Mouse (Mus musculus) midbrain, embryonic 16.5 days (tissue): ENCODE measurements at regions not wholly inside any gene's neighbourhood (a gene's known extent, or its start where the extent isn't known, plus 50 kb on each side); places are given as distances from the start of the nearest gene placed in this dataset.

ENCODE experiments used
- ATAC-seq: fragments of 200-750 bp; cut with Nextera tagmentation; 2 replicates; pipeline ENCODE4 v1.8.0; 2017; ENCODE audit warnings: moderate TSS enrichment
- H3K27ac ChIP-seq: fragments of 300-500 bp; sonication (generic); 2 replicates; pipeline ENCODE4 v1.5.1; 2014; ENCODE audit warnings: mild to moderate bottlenecking, low read length, mixed read lengths
- H3K27me3 ChIP-seq: fragments of 300-500 bp; sonication (generic); 2 replicates; pipeline ENCODE4 v1.6.1; 2014; ENCODE audit warnings: low read depth, low read length, mixed read lengths; ENCODE audit not compliant: control insufficient read depth, insufficient read depth
- H3K36me3 ChIP-seq: fragments of 300-500 bp; sonication (generic); 2 replicates; pipeline ENCODE4 v1.6.1; 2014; ENCODE audit warnings: mild to moderate bottlenecking, low read length, moderate library complexity, mixed read lengths; ENCODE audit not compliant: control insufficient read depth, insufficient read depth
- H3K4me1 ChIP-seq: fragments of 300-500 bp; sonication (generic); 2 replicates; pipeline ENCODE4 v1.6.1; 2014; ENCODE audit warnings: mild to moderate bottlenecking, low read length, mixed read lengths; ENCODE audit not compliant: control insufficient read depth, insufficient read depth
- H3K4me2 ChIP-seq: fragments of 300-500 bp; sonication (generic); 2 replicates; pipeline ENCODE4 v1.6.1; 2014; ENCODE audit warnings: mild to moderate bottlenecking, low read length, mixed read lengths
- H3K4me3 ChIP-seq: fragments of 300-500 bp; sonication (generic); 2 replicates; pipeline ENCODE4 v1.5.1; 2014; ENCODE audit warnings: low read depth, mild to moderate bottlenecking, low read length, moderate library complexity, mixed read lengths
- H3K9ac ChIP-seq: fragments of 300-500 bp; sonication (generic); 2 replicates; pipeline ENCODE4 v1.6.1; 2014; ENCODE audit warnings: low read depth, low read length, mixed read lengths
- H3K9me3 ChIP-seq: fragments of 300-500 bp; sonication (generic); replicated peaks from 2 replicates; pipeline ENCODE4 v1.6.1; 2014; ENCODE audit warnings: mild to moderate bottlenecking, low read length, mixed read lengths; ENCODE audit not compliant: control insufficient read depth, poor library complexity, severe bottlenecking
- WGBS: fragments of 180-500 bp; shearing (Covaris S2); extraction: QIAGEN DNeasy Blood & Tissue Kit; methylation state at CpG from one replicate; pipeline ENCODE4 v1.1.7; 2014; 5-methylcytosine and 5-hydroxymethylcytosine counted together

DNA sequence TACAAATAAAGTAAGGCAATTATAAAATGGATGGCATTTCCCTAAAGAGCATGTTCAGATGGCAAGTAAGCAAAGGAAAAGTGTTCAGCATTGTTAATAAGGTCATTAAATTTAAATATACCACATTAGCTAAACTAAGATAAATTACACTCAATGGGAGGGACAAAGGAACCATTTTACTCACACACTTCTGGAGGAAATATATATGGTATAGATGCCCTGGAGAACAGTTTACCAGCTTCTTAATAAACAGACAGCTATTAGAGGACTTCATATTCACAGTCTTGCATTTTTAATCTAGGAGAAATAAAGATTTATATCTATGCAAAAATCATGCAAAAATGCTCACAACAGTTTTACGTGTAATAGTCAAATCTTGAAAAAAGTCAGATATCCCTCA, 183.8 kb downstream of the Dthd1 start:
- no peaks in the 10 kb centered on the region for H3K36me3 ChIP-seq
- ATAC-seq, result no peak
- no peaks in the 10 kb centered on the region for H3K27me3 ChIP-seq
- WGBS, result 95% methylated on average over 1 of the region's 1 CpGs
- no peaks in the 10 kb centered on the region for H3K9me3 ChIP-seq
- no peaks in the 10 kb centered on the region for H3K4me1 ChIP-seq
- no peak overlapping the region for H3K27ac ChIP-seq
- H3K9ac ChIP-seq, result no peak overlapping the region
- no peak overlapping the region for H3K4me3 ChIP-seq
- no peak overlapping the region for H3K4me2 ChIP-seq

DNA sequence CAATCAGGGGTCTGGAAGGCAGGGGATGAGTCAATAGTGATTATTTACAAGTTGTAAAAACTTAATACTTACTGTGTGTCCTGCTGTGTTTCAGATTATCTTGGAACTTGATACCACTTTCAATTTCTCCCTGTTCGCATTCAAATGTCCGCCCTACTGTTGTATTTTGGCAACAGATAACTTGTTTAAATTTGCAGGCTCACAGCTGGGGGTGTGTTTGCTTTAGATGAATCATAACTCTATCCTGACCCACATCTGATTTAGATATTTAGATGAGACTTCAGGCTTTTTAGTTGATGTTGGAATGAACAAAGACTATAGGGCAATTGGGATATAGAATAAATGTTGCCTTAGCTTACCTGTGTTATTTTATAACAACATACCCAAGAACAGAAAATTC, 220.8 kb downstream of the Dthd1 start:
- H3K9me3 ChIP-seq, result no peaks in the 10 kb centered on the region
- no peak overlapping the region for H3K4me2 ChIP-seq
- no peak overlapping the region for H3K27ac ChIP-seq
- no peak overlapping the region for H3K4me3 ChIP-seq
- H3K27me3 ChIP-seq, result no peaks in the 10 kb centered on the region
- H3K9ac ChIP-seq, result no peak overlapping the region
- no peaks in the 10 kb centered on the region for H3K4me1 ChIP-seq
- WGBS, result 85% methylated on average over 2 of the region's 2 CpGs
- no peaks in the 10 kb centered on the region for H3K36me3 ChIP-seq
- no peak for ATAC-seq

DNA sequence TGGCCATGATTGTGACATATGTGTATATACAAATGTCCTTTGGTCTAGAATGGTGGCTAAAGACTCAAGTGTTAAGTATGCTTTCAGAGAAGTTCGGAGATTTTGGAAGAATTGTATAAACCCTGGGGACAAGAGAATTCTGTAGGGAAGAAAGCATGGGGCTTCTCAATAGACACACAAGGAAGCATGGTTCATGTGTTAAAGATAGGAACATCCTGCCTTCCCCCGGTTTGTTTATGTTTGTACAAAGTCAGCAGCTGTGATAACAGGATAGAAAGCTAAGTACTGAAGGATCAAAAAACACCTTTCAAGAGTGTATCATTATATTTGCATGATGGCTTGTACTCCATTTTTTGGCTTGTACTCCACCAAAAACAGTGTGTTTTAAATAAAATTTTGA, 232.1 kb downstream of the Dthd1 start:
- Histone ChIP-seq H3K4me3 (no peak overlapping the region), H3K4me1 (no peaks in the 10 kb centered on the region), H3K27ac (no peak overlapping the region), H3K4me2 (no peak overlapping the region), H3K27me3 (no peaks in the 10 kb centered on the region), H3K36me3 (no peaks in the 10 kb centered on the region), H3K9me3 (no peaks in the 10 kb centered on the region), H3K9ac (no peak overlapping the region)
- no peak for ATAC-seq
- WGBS, result 82% methylated on average over 2 of the region's 2 CpGs

DNA sequence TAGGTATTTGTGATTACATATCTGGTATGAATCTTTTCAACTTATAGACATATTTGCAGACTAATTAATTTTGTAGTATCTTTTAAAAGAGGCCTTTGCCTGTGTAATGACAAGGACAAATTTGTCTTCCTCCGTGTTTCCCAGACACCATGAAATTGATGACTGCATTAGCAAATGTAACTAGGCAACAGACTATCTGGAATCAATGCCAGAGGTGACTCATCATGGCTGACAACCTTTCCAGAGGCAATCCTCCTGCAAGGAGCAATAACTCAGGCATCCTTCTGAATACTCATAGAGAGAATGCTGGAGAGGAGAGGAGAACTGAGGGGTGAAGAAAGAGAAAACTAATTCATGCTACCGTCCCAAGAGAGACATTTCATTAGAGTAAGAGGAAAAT, 249.7 kb downstream of the Dthd1 start:
- 69% methylated on average over 2 of the region's 2 CpGs for WGBS
- Histone ChIP-seq H3K27me3 (no peaks in the 10 kb centered on the region), H3K27ac (no peak overlapping the region), H3K9ac (no peak overlapping the region), H3K4me1 (no peaks in the 10 kb centered on the region), H3K4me3 (no peak overlapping the region), H3K36me3 (no peaks in the 10 kb centered on the region), H3K4me2 (no peak overlapping the region), H3K9me3 (no peaks in the 10 kb centered on the region)
- no peak for ATAC-seq

DNA sequence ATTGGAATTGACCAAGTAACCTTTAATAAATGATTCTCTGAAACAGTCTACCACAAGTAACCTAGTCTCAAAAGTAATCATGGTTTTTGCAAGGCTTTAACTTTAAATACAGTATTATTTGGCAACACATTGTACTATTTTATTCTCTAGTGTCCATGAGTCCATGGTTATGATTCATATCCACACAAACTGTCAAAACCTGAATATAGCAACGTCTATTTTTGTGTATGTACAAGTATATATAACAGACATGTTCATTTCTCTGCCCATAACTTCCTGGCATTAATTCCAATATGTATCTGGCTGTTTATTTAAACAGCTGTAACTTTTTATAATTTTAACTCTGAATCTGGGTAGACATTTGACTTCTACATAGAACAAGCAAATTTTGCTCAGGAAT, 253.2 kb downstream of the Dthd1 start:
- WGBS, result 49% methylated on average over 1 of the region's 1 CpGs
- H3K9ac ChIP-seq, result no peak overlapping the region
- H3K9me3 ChIP-seq, result no peaks in the 10 kb centered on the region
- no peak overlapping the region for H3K4me2 ChIP-seq
- ATAC-seq, result no peak
- H3K4me1 ChIP-seq, result no peaks in the 10 kb centered on the region
- H3K4me3 ChIP-seq, result no peak overlapping the region
- no peaks in the 10 kb centered on the region for H3K36me3 ChIP-seq
- no peaks in the 10 kb centered on the region for H3K27me3 ChIP-seq
- no peak overlapping the region for H3K27ac ChIP-seq

DNA sequence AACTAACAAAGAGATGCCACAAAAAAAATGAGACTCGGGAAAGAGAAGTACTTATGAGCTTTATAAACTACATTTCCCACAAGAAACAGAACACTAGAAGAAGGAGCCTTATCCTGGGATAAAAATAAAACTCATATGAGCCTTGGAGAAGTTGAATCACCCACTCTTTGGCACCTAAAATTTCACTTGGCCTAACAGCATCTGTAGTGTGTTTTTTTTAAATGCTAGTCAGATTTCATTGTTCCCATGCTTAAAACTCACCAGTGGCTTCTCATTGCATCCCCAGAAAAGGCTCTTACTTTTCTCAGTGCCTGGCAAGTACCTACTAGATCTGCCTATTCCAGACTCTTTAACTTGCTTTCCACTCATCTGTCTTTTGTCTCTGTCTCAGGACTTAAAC, 284.5 kb downstream of the Dthd1 start:
- no peak overlapping the region for H3K27ac ChIP-seq
- 89% methylated on average over 1 of the region's 1 CpGs for WGBS
- ATAC-seq, result no peak

DNA sequence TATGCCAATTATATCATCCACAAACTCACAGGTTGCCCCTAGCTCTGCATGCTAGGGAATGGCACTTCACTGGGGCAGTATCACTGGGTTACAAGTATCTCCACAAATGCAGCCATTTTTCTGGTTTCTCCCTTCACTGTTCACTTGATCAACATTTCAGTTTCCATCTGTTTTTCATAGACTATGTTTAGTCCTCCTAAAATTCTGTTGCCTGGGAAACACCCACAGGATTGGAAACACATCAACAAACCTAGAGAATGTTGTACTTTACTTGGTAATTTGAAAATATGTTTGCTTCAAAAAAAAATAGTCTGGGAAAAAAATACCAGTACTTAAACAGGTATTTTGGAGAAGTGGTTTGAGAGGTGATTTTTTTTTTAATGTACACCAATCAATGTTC, 318.9 kb downstream of the Dthd1 start:
- Histone ChIP-seq H3K36me3 (no peaks in the 10 kb centered on the region), H3K4me2 (no peak overlapping the region), H3K9me3 (no peaks in the 10 kb centered on the region), H3K4me3 (no peak overlapping the region), H3K27me3 (no peaks in the 10 kb centered on the region), H3K4me1 (no peaks in the 10 kb centered on the region), H3K27ac (no peak overlapping the region), H3K9ac (no peak overlapping the region)
- ATAC-seq, result no peak

More for the DNA sequence above, 284.5 kb downstream of the Dthd1 start:
- Histone ChIP-seq H3K9me3 (no peaks in the 10 kb centered on the region), H3K9ac (no peak overlapping the region), H3K4me2 (no peak overlapping the region), H3K4me1 (no peaks in the 10 kb centered on the region), H3K36me3 (no peaks in the 10 kb centered on the region), H3K4me3 (no peak overlapping the region), H3K27me3 (no peaks in the 10 kb centered on the region)

DNA sequence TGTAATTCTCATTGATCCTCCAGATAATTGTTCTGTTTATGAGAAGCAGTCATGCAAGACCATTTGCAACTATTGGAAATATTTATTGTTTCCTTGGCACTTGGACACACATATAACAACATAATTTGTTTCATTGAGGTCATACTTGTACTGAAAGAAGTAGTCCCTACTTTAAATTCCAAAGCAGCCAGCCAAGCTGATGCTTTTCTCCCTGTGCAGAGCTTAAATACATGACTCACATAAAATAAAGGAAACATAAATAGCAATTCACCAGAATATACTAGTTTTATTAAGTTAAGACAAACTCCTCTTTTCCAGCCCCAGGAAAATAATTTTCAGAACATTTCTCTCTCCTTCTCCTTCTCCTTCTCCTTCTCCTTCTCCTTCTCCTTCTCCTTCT, 324.3 kb downstream of the Dthd1 start:
- H3K9me3 ChIP-seq, result no peaks in the 10 kb centered on the region
- H3K4me1 ChIP-seq, result no peaks in the 10 kb centered on the region
- H3K4me2 ChIP-seq, result no peak overlapping the region
- ATAC-seq, result no peak
- no peak overlapping the region for H3K27ac ChIP-seq
- no peak overlapping the region for H3K4me3 ChIP-seq
- no peaks in the 10 kb centered on the region for H3K36me3 ChIP-seq
- H3K9ac ChIP-seq, result no peak overlapping the region
- no peaks in the 10 kb centered on the region for H3K27me3 ChIP-seq

DNA sequence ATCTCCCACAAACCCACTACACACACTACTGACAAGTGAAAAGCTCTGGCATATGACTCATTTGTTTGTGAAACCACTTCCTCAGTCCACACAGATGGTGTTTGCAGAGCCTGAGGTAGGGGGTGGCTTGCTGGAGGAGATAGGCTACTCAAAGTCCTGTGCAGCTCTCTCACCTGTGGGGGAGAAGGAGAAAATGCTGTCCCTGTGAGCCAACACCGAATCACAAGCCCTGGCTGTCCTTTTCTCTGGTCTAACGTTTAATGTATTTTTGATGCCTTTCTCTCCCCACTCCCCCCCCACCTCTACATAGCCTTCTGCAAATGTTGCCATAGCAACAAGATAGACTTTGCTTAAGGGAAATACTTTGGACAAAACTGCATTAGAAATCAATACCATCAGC, 356.1 kb downstream of the Dthd1 start:
- WGBS, result 20% methylated on average over 2 of the region's 2 CpGs
- H3K27ac ChIP-seq, result peak overlapping the region; percentile 70
- no peaks in the 10 kb centered on the region for H3K9me3 ChIP-seq
- H3K4me3 ChIP-seq, result no peak overlapping the region
- peak; percentile 83 for ATAC-seq
- H3K4me1 ChIP-seq, result peaks cover 5% of the 10 kb centered on the region
- H3K4me2 ChIP-seq, result no peak overlapping the region
- H3K27me3 ChIP-seq, result no peaks in the 10 kb centered on the region
- no peaks in the 10 kb centered on the region for H3K36me3 ChIP-seq
- H3K9ac ChIP-seq, result no peak overlapping the region

DNA sequence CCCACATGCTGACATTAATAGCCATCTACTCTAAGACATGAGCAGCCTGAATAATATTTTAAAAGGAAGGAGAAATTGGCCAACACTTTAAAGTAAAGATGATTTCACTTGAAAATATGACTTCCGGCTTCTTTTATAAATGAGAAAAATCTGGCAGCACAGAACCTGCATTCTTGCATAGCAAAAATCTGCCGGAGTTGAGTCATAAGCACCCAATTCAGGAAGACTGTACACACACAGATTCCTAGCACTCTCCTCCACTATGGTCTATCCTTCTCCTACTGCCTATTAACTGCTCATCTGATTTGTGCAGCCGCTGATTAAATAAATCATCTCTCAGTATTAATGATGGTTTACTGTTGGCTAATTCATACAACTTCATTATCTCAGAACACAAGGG, 356.9 kb downstream of the Dthd1 start:
- H3K4me3 ChIP-seq, result no peak overlapping the region
- no peaks in the 10 kb centered on the region for H3K36me3 ChIP-seq
- 94% methylated on average over 3 of the region's 3 CpGs for WGBS
- H3K9ac ChIP-seq, result no peak overlapping the region
- no peak for ATAC-seq
- no peaks in the 10 kb centered on the region for H3K9me3 ChIP-seq
- no peak overlapping the region for H3K4me2 ChIP-seq
- no peak overlapping the region for H3K27ac ChIP-seq
- H3K27me3 ChIP-seq, result no peaks in the 10 kb centered on the region
- peaks cover 5% of the 10 kb centered on the region for H3K4me1 ChIP-seq
